Mouse (Mus musculus) v-Abl transformed pro-B cells (cell line): ENCODE results near the gene Platr17.
"Not testable (repeated sequence)": the region's sequence is repeated elsewhere in the genome, so short reads cannot be mapped to it uniquely, and the experiment has no call there.

ENCODE experiments used
- in situ Hi-C, 2 experiments: fragments of 400-800 bp; cut with MboI; formaldehyde crosslinking; loops; one replicate each; pipeline ENCODE4 v1.15.1; 2025; ENCODE audit not compliant: unreplicated experiment in 2 of 2

The Platr17 gene

DNA sequence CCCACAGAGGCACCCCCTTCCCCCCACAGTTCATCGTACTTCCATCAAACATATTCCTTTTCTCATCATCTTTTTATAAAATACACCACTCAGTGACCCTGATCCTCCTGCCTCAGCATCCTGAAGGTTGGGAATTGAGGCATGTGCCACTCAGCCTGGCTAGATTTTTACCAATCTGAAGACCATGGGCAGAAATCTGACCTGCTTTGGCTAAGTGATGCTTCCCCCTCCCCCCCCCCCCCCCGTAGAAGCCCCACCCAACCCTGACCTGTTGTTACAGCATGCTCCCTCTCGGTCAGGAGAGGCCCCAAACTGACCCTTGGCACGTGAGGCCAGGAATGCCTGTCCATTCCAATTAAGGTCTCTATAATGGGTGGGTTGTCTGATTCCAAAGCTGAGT is at the start of gene Platr17:
Platr17 (plus strand) TSS at position 301 of the 400 bp plus-strand sequence.
- in situ Hi-C loops = not testable (repeated sequence)

- in situ Hi-C loops = loop anchor here in 1 of 2 experiments (25.0 kb wide), 1 partner anchor 554 kb away; no protein-coding TSS in a partner anchor
These were observed 47.1 kb upstream of the Platr17 start for GRCm38 (mm10) chr17:33857816-33858215.

- in situ Hi-C loops = loop anchor here in 1 of 2 experiments (25.0 kb wide), 1 partner anchor 547 kb away; no protein-coding TSS in a partner anchor
These were observed 39.5 kb upstream of the Platr17 start for GRCm38 (mm10) chr17:33865330-33866030.

- in situ Hi-C loops = loop anchor here in 1 of 2 experiments (25.0 kb wide), 1 partner anchor 539 kb away; no protein-coding TSS in a partner anchor
These were observed 31.4 kb upstream of the Platr17 start, which contains the start of gene Gm7029 for GRCm38 (mm10) chr17:33873537-33873936. Gm7029 (plus strand) TSS chr17:33873837.

DNA sequence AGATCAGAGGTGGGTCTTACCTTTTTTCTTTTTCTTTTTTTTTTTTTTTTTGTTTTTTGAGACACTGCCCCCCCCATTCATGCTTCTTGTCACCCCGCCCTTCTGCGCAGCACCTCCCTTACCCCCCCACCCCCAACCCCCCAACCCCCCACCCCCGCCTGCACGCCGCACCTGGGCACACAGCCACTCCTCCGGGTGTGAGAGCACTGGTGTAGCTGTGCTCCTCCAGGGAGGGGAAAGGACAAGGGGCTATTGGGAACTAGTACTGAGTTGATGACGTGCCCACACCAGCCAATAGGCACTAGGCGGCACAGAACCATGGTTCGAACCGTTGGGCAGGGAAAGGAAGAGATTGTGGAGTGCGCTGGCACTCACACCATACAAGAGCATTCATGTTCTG is 30.5 kb upstream of the Platr17 start:
- in situ Hi-C loops = loop anchor here in 1 of 2 experiments (25.0 kb wide), 1 partner anchor 538 kb away; no protein-coding TSS in a partner anchor

DNA sequence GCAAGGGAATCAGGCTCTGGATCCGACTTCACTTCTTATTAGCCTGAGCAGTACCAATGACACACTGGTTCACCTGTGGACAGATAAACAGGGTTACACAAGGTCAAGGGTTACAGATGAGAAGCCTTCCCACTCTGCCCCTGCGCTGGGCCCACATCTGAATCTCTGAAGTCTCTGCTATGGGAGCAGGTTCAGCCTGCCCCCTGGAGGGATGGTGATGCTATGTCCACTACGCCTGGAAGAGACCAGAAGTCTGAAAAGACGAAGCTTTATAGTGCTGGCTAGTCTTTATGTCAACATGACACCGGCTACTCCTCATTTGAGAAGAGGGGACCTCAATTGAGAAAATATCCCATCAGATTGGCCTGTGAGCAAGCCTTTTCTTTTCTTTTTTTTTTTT is 29.1 kb upstream of the Platr17 start:
- in situ Hi-C loops = not testable (repeated sequence)

GRCm38 (mm10) chr17:33884320-33884719 is 20.6 kb upstream of the Platr17 start:
- in situ Hi-C loops = not testable (repeated sequence)

- in situ Hi-C loops = not testable (repeated sequence)
These were observed 17.1 kb upstream of the Platr17 start for GRCm38 (mm10) chr17:33887802-33888201.

- in situ Hi-C loops = not testable (repeated sequence)
These were observed 16.7 kb upstream of the Platr17 start for GRCm38 (mm10) chr17:33888230-33888629.

DNA sequence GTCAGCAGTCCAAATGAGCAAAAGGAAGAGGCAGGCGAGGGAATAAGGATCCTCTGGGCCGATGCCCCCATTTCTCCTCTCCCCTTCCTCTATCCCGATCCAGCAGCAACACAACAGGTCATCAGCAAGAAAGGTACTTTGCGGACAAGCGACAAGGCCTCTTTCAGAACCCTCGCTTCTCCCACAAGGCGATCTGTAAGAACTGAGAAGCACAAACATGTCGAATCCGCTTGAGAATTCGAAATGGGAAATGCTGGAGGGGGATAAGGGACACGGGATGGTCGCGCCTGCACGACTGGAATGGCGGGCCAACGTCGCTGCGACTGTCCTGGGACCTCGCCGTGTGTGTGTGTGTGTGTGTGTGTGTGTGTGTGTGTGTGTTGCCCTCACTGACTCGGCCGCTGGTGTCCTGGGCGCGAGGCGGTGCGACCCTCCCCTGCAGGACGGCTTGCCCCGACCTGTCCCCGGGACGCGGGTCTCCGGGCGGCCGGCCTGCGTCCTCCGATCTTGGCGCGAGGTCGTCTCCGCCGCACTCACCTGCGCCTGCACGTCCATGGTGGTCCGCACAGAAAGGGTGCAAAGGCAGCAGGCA is 14.9 kb upstream of the Platr17 start:
- in situ Hi-C loops = loop anchor here (5.0 to 10.0 kb wide), 3 partner anchors 37 to 95 kb away; partner anchors contain the start of gene Rgl2 (in 1 of the 2)

GRCm38 (mm10) chr17:33890533-33891059 is 14.3 kb upstream of the Platr17 start, which contains the start of gene Kifc1:
Kifc1 (minus strand) TSS chr17:33890661.
- in situ Hi-C loops = loop anchor here (5.0 to 10.0 kb wide), 3 partner anchors 37 to 94 kb away; partner anchors contain the start of gene Rgl2 (in 1 of the 2)

- in situ Hi-C loops = loop anchor here (5.0 to 10.0 kb wide), 3 partner anchors 36 to 93 kb away; partner anchors contain the start of gene Rgl2 (in 1 of the 2)
These were observed 13.6 kb upstream of the Platr17 start for GRCm38 (mm10) chr17:33891357-33891756.

GRCm38 (mm10) chr17:33891892-33892291 is 13.0 kb upstream of the Platr17 start:
- in situ Hi-C loops = loop anchor here (5.0 to 10.0 kb wide), 3 partner anchors 35 to 93 kb away; partner anchors contain the start of gene Rgl2 (in 1 of the 2)

DNA sequence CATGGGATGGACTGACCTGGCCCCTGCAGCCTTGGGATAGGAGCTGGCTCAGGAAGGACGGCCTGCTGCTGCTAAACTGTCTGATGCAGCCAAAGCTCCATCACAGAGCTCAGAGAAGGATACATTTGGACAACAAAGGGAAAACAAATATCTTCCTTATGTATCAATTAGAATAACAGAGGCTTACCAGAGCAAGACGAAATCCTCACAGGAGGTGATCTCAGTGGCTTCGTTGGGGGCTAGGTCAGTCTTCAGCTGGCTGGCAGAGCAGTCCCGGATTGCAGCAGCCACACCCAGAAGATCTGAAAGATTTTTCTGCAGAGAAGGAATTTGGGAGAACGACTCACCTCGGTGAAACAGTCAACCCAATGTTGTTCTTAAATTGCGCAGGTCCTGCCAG is 12.5 kb upstream of the Platr17 start:
- in situ Hi-C loops = loop anchor here (5.0 to 10.0 kb wide), 3 partner anchors 35 to 92 kb away; partner anchors contain the start of gene Rgl2 (in 1 of the 2)

GRCm38 (mm10) chr17:33893011-33893410 is 11.9 kb upstream of the Platr17 start:
- in situ Hi-C loops = loop anchor here (5.0 to 10.0 kb wide), 3 partner anchors 34 to 92 kb away; partner anchors contain the start of gene Rgl2 (in 1 of the 2)

GRCm38 (mm10) chr17:33897114-33897794 is 7.7 kb upstream of the Platr17 start:
- in situ Hi-C loops = loop anchor here in 1 of 2 experiments (10.0 kb wide), 1 partner anchor 88 kb away; no protein-coding TSS in a partner anchor

DNA sequence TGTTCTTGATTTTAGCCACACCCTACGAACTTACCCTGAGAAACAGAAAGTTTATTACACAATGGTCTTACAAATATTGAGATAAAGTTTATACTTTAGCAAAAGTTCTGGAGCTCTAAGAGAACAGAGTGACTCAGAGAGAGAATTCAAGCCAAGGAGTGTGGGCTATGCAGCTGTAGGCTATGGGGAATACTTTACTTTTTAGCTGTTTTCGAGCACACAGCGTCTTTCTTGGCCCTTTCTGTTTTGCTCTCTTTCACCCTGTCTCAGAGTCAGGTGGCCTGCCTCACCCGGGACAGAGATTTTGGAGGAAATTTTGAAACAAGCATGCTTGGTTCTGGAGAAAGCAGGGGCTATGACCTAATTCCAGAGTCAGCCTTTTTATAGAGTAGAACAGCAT is 6.7 kb upstream of the Platr17 start:
- in situ Hi-C loops = loop anchor here in 1 of 2 experiments (10.0 kb wide), 1 partner anchor 87 kb away; no protein-coding TSS in a partner anchor

GRCm38 (mm10) chr17:33899642-33900041 is 5.3 kb upstream of the Platr17 start:
- in situ Hi-C loops = loop anchor here in 1 of 2 experiments (10.0 kb wide), 1 partner anchor 85 kb away; no protein-coding TSS in a partner anchor

DNA sequence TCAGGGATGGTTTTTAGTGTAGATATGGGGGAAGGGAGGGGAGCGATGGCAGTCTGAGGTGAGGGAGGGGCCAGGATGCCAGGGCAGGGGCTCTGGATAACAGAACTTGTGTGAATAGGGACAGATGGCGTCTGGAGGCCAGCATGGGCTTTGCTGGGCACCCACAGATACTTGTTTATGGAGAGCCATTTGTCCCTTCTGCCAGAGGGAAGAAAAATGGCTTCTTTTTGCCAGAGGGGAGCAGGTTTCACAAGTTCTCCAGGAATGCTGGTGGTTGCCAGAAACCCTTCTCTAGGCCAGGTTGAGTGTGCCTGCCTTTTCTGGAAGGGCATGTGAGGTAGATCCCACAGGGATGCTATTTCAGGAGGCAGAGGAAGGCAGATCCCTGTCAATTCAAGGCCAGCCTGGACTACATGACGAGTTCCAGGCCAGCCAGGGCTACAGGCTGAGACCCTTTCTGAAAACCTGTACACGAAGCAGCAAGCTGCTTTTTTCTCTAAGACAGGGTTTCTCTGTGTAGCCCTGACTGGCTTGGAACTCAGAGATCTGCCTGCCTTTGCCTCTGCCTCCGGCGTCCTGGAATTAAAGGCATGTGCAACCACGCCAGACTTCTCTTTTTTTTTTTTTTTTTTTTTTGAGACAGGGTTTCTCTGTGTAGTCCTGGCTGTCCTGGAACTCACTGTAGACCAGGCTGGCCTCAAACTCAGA is 4.5 kb upstream of the Platr17 start:
- in situ Hi-C loops = no loop called here
